Mouse (Mus musculus) cerebellum, adult 18-20 months (tissue): ENCODE measurements around the gene Nfatc2ip.

Source experiments
- DNase-seq, 2 experiments: peaks; one replicate each; pipeline ENCODE4 v3.0.0; 2021

Gene Nfatc2ip

GRCm38 (mm10) chr7:126354738-126355614, 41.6 kb downstream of the Nfatc2ip start:
- DNase-seq, result no peak

DNA sequence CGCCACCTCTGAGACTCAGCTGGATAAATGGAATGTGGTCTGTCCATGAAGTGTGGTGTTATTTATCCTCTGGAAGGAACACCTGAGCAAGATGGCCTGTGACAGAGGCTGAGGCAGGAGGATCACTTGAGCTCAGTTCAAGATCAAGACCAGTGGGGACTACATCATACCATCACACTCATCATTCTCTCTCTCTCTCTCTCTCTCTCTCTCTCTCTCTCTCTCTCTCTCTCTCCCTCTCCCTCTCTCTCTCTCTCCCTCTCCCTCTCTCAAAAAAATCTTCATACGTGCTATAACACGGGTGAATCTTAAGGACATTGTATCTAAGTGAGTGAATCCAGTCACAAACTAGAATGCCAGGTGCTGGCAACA, 42.6 kb downstream of the Nfatc2ip start:
- DNase-seq, result no peak

- no peak for DNase-seq
Observed at GRCm38 (mm10) chr7:126353251-126353993, 43.1 kb downstream of the Nfatc2ip start.

DNA sequence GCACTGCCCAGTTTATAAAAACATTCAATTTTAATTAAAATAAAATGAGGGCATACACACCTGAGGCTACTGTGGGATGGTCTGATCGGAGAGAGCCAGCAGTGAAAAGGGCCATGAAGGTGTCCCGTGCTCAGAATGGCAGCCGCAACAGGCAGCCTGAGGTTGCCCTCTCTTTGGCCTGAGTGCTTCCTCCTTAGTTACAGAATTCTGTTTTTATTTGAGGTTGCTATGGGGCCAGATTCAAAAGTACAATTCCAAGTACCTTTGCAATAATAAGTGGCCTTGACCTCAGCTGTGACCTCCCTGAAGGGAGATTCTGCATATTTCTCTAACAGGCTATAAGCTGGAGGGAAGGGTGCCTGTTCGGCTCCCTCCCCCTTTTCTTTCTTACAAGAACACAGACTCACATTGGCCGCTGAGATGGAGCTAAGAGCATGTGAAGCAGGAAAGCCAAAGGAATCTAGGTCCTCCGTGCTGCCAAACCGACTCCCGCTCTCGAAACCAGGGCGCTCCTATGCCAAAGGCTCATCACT, 45.1 kb downstream of the Nfatc2ip start:
- DNase-seq, result no peak

DNA sequence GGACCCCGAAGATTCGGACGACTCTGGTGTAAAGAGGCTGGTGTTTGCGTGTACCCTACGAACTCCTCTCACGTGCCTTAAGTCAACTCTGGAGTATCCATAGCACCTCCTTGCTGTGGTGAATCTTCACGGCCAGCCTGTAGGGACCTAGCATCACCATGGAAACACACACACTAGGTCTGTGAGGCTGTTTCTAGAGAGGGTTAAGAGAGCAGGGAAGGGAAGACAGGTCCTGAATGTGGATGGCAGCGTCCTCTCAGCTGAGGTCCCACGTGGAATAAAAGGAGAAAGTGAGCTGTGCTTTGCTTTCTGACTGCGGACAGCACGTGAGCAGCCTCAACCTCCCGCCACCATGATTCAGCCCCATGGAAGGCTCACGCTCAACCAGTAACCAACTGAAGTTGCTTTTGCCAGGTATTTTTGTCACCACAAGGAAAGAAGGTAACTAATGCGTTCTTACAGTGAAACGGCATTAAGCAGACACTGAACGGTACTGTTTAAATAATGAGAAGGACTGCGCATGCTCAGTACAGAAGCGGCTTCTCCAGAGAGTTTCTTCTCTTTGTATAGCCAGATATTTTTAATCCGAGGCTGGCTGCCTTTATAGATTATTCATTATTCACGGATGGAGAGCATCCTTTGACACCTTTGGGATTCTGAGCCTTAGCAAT, 45.7 kb downstream of the Nfatc2ip start:
- DNase-seq, result no peak

DNA sequence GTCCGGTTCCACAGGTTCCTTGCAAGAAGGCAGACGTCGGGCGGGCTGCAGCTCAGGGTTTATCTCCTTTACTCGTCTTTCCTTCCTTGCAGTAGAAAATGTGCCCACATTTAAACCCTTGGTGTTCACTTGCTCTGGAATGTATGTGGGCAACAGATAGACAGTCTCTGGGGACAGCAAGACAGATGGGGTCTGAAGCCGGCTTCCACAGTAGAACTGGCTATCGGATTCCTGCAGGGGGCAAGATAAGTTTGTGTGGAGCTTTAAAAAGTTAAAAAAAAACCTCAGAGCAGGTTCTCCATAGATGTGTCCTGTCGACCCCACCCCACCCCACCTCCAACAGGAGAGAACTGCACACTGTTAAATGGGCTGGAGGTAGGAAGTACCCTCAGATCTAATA, 48.2 kb downstream of the Nfatc2ip start:
- no peak for DNase-seq

DNA sequence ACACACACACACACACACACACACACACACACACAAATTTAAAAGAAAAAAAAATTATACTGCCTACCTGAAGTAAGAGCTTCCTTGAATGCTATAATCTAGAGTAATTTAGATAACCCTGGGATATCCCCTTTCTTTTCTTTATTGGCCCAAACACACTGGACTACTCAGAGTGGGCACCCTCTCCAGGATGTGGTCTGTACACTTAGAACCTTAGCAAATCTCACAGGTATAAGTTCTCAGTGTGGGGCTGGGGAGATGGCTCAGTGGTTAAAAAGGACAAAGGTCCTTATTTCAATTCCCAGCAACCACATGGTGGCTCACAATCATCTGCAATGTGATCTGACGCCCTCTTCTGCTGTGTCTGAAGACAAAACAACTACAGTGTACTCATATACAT, 49.4 kb downstream of the Nfatc2ip start:
- no peak for DNase-seq

- DNase-seq, result no peak
Observed at GRCm38 (mm10) chr7:126345969-126346368, 50.6 kb downstream of the Nfatc2ip start.

GRCm38 (mm10) chr7:126345557-126345956, 51.0 kb downstream of the Nfatc2ip start:
- DNase-seq, result no peak

DNA sequence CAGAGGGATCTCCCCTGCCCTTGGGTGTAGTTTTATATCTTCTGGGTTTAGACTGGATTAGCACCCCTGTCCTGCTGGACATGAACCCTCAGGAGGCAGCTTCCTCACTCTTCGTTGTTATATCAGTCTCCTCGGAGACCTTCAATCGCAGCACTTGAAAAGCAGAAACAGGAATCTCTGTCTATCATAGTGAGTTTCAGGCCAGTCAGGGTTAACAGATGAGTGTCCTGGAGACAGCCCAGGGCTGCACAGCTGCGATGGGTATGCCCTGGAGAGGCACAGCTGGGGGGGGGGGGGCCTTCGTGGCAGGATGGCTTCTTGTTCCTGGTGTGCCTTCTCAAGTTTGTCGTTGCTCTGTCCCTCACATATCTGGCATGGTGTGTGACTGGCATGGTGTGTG, 55.6 kb downstream of the Nfatc2ip start:
- no peak for DNase-seq

GRCm38 (mm10) chr7:126340206-126340618, 56.3 kb downstream of the Nfatc2ip start:
- DNase-seq, result no peak

DNA sequence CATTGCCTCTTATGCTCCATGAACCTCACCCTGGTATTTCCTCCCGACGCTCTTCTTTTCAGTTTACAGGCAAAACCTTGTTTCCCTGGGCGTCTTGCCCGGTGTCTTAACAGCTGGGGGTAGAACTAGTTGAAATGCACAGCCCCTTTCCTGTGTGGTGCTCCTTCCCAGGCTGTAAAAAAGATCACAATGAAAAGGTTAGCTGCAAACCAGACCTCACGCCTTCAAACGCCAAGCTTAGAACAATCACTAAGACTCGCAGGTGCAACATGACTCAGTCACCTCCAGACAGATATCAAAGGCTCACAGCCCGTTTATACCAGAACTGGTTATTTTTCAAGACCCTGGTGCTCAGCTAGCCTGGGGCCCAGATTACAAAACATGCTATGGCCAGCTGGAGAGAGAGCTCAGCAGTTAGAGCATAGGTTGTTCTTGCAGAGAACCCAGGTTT, 57.0 kb downstream of the Nfatc2ip start:
- DNase-seq, result no peak

DNA sequence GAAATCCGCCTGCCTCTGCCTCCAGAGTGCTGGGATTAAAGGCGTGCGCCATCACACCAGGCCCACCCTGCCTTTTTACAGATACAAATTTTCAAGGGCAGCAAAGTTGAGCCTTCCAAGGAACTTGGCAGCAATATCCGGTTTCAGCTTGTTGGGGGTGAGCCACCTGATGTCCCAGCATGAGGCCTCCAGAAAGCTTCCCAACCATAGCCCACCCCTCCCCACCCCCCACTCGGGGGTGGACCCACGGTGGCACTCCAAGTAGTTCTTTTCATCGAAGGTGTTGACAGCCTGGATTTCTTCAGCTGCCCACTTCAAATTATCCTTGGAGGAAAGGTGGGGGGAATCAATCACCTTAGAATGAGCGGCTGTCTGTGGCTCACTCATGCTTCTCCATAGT, 57.6 kb downstream of the Nfatc2ip start:
- no peak for DNase-seq

DNA sequence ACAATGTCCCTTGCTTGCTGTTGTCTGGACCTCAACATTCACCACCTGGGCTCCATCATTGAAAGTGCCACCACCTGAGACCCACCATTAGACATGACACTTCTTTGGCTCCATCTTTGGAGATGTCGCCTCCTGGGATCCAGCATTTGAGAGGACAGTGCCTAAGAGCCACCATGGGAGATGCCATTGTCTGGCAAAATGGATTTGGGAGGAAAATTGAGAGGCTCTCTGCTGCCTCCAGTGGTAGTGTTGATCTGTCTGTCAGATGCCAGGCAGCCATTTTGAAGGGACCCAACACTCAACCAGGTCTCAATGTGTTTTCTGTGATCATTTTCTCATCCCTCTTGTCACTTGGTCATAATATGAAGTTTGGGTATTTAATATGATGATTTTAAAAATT, 61.0 kb downstream of the Nfatc2ip start:
- DNase-seq, result no peak
